Mouse (Mus musculus) hindbrain, embryonic 16.5 days (tissue): ENCODE results near the gene Uhrf2. TPM values are rescaled to one million over a fixed set of nuclear protein-coding genes. Genes with fewer than 3 reads are reported as not detected.
A peak's percentile ranks its signal among the peaks of the same experiment; 100 is the strongest.

Experiments used
- ATAC-seq: fragments of 200-750 bp; cut with Nextera tagmentation; 2 replicates; pipeline ENCODE4 v1.8.0; 2017; ENCODE audit warnings: moderate TSS enrichment, moderate library complexity
- H3K27ac ChIP-seq: fragments of 300-500 bp; sonication (generic); 2 replicates; pipeline ENCODE4 v1.5.1; 2014; ENCODE audit warnings: low read depth, mild to moderate bottlenecking, control low read depth, low read length, moderate library complexity
- H3K27me3 ChIP-seq: fragments of 300-500 bp; sonication (generic); replicated peaks from 2 replicates; pipeline ENCODE4 v1.6.1; 2014; ENCODE audit warnings: low read length; ENCODE audit not compliant: control insufficient read depth, insufficient read depth
- H3K36me3 ChIP-seq: fragments of 300-500 bp; sonication (generic); 2 replicates; pipeline ENCODE4 v1.6.1; 2014; ENCODE audit warnings: mild to moderate bottlenecking, low read length, moderate library complexity, mixed read lengths; ENCODE audit not compliant: control insufficient read depth, insufficient read depth
- H3K4me1 ChIP-seq: fragments of 300-500 bp; sonication (generic); 2 replicates; pipeline ENCODE4 v1.6.1; 2014; ENCODE audit warnings: low read depth, low read length; ENCODE audit not compliant: control insufficient read depth, insufficient read depth
- H3K4me2 ChIP-seq: fragments of 300-500 bp; sonication (generic); 2 replicates; pipeline ENCODE4 v1.6.1; 2014; ENCODE audit warnings: mild to moderate bottlenecking, low read length, control low read depth, moderate library complexity
- H3K4me3 ChIP-seq: fragments of 300-500 bp; sonication (generic); 2 replicates; pipeline ENCODE4 v1.5.1; 2014; ENCODE audit warnings: mild to moderate bottlenecking, low read length, control low read depth, moderate library complexity
- H3K9ac ChIP-seq: fragments of 300-500 bp; sonication (generic); 2 replicates; pipeline ENCODE4 v1.6.1; 2014; ENCODE audit warnings: low read depth, mild to moderate bottlenecking, control low read depth, low read length, moderate library complexity
- H3K9me3 ChIP-seq: fragments of 300-500 bp; sonication (generic); 2 replicates; pipeline ENCODE4 v1.6.1; 2014; ENCODE audit warnings: mild to moderate bottlenecking, low read length, moderate library complexity; ENCODE audit not compliant: control insufficient read depth
- WGBS: fragments of 180-500 bp; shearing (Covaris S2); extraction: QIAGEN DNeasy Blood & Tissue Kit; methylation state at CpG from one replicate; pipeline ENCODE4 v1.1.7; 2014; 5-methylcytosine and 5-hydroxymethylcytosine counted together
- polyA plus RNA-seq: library from polyadenylated mRNA; unstranded; fragments of >200 nt; fragmentation: Nextera tagmentation; extraction: Ambion mirVana; gene quantifications from 2 replicates; pipeline ENCODE4 v1.2.1, GENCODE M21; 2015

Uhrf2 gene
- polyA plus RNA-seq, 1 experiment from 2014 or later, result 40.7 TPM

DNA sequence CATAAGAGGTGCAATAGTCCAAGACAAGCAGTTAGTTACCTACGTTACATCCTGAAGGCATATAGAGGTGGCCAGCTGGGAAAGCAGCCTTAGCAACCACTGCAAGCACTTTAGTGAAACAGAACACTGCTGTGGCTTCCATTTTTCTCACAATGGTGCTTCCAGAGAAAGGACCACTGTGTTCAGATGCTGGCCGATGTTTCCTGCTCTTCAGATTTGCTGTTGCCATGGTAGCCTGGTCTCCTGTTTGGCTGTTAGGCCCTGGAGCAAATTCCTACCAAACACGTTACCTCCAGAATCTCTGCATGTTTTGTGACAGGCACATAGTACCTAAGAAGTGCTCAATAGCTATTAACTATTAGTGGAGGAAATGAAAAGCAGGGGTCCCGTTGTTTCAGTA lies 66.7 kb downstream of the Uhrf2 start:
- 54% methylated on average over 4 of the region's 4 CpGs for WGBS
- Histone ChIP-seq H3K36me3 (peaks cover 25% of the 10 kb centered on the region), H3K4me3 (no peak overlapping the region), H3K9me3 (no peaks in the 10 kb centered on the region; the same call in 1 of the 2 replicates), H3K4me2 (no peak overlapping the region), H3K9ac (no peak overlapping the region), H3K27ac (peak overlapping the region; percentile 23), H3K27me3 (no peaks in the 10 kb centered on the region), H3K4me1 (no peaks in the 10 kb centered on the region)
- peak; percentile 25; the same call in 1 of the 2 replicates for ATAC-seq

DNA sequence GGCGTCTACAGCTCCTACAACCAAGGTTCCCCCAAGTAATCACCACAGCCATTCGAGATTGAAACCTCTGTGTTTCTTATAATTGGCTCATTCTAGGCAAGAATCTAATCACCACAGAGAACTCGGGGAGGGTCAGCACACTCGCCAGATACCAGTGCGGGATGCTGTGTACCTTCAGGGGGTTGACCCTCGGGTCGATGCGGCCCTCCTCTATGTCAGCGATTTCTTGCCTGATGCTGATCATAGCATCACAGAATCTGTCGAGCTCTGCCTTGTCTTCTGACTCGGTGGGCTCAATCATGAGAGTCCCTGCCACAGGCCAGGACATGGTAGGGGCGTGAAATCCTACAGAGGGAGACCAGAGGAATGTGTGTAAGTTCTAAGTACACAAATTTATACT lies 70.3 kb downstream of the Uhrf2 start:
- no peak for ATAC-seq
- no peak overlapping the region for H3K27ac ChIP-seq
- H3K27me3 ChIP-seq, result no peaks in the 10 kb centered on the region
- H3K4me3 ChIP-seq, result no peak overlapping the region
- H3K9me3 ChIP-seq, result no peaks in the 10 kb centered on the region; the same call in 1 of the 2 replicates
- WGBS, result 95% methylated on average over 12 of the region's 12 CpGs
- H3K9ac ChIP-seq, result no peak overlapping the region
- H3K36me3 ChIP-seq, result peaks cover 16% of the 10 kb centered on the region
- H3K4me1 ChIP-seq, result no peaks in the 10 kb centered on the region
- no peak overlapping the region for H3K4me2 ChIP-seq

- Histone ChIP-seq H3K9me3 (no peaks in the 10 kb centered on the region; the same call in 1 of the 2 replicates), H3K4me1 (no peaks in the 10 kb centered on the region; the same call in 1 of the 2 replicates), H3K27me3 (no peaks in the 10 kb centered on the region), H3K4me2 (no peak overlapping the region), H3K36me3 (peaks cover 16% of the 10 kb centered on the region), H3K4me3 (no peak overlapping the region), H3K27ac (no peak overlapping the region), H3K9ac (no peak overlapping the region)
- 88% methylated on average over 6 of the region's 6 CpGs for WGBS
- ATAC-seq, result no peak
Observed at GRCm38 (mm10) chr19:30102620-30103019, 72.3 kb downstream of the Uhrf2 start.

GRCm38 (mm10) chr19:30105045-30105842 lies 74.9 kb downstream of the Uhrf2 start:
- Histone ChIP-seq H3K4me1 (peaks cover 10% of the 10 kb centered on the region), H3K27me3 (no peaks in the 10 kb centered on the region), H3K4me3 (no peak overlapping the region), H3K27ac (no peak overlapping the region), H3K9me3 (no peaks in the 10 kb centered on the region; the same call in 1 of the 2 replicates), H3K36me3 (no peaks in the 10 kb centered on the region), H3K9ac (no peak overlapping the region), H3K4me2 (no peak overlapping the region)
- WGBS, result 91% methylated on average over 6 of the region's 6 CpGs
- ATAC-seq, result no peak

DNA sequence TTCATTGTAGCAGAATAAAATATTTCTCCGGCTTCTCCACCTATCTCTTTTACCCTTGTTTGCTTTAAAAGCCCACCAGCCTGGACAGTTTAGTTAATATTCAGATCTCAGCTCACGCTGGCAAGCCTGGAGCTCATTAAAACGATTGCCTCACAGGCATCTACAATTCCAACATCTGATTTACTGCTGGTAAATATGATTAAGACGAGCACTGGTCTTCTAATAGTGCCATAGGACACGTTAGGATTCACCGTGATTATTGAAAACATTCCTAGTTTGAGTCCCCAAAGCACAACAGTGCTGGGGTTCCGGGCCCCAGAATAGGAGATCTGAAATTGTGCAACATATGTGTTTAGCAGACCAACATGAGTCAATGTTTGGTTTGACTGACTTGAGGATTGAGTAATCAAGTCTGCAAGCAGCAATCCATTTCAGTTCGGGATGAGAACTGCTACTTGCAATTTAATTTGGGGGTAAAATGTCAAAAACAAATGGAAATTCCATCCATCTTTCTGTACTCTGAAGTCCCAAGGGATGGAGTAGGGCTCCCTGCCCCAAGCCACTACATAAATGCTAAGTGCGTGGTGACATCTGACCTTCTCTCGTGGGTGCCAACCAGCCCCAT lies 77.0 kb downstream of the Uhrf2 start:
- H3K4me1 ChIP-seq, result peaks cover 10% of the 10 kb centered on the region
- no peaks in the 10 kb centered on the region for H3K36me3 ChIP-seq
- no peak for ATAC-seq
- no peaks in the 10 kb centered on the region for H3K9me3 ChIP-seq
- 0 out of 2 replicates have a peak overlapping the region, but pooled peaks have one; percentile 29 for H3K27ac ChIP-seq
- no peak overlapping the region for H3K4me3 ChIP-seq
- H3K27me3 ChIP-seq, result no peaks in the 10 kb centered on the region
- no peak overlapping the region for H3K9ac ChIP-seq
- H3K4me2 ChIP-seq, result no peak overlapping the region
- WGBS, result 45% methylated on average over 10 of the region's 10 CpGs

DNA sequence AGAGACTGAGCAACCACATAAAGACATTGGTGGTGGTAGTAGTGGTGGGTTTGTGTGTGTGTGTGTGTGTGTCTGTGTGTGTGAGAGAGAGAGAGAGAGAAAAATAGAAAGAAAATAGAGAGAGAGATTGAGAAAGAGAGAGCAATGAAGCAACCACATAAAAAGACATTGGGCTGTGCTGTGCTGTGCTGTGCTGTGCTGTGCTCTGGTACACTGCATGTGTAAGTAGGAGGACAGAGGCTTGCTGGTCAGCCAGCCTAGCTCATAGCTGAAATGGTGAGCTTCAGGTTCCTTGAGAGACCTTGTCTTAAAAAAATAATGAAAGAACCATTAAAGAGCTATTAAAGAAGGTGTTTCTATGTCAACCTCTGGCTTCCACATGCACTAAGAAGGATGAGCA lies 78.3 kb downstream of the Uhrf2 start:
- H3K27me3 ChIP-seq, result no peaks in the 10 kb centered on the region
- H3K36me3 ChIP-seq, result no peaks in the 10 kb centered on the region
- peak overlapping the region; percentile 40; the same call in 1 of the 2 replicates for H3K27ac ChIP-seq
- H3K9ac ChIP-seq, result no peak overlapping the region
- no peaks in the 10 kb centered on the region for H3K9me3 ChIP-seq
- H3K4me3 ChIP-seq, result no peak overlapping the region
- peaks cover 10% of the 10 kb centered on the region for H3K4me1 ChIP-seq
- H3K4me2 ChIP-seq, result no peak overlapping the region
- no peak; the same call in 1 of the 2 replicates for ATAC-seq

GRCm38 (mm10) chr19:30109122-30109521 lies 78.8 kb downstream of the Uhrf2 start:
- Histone ChIP-seq H3K9me3 (no peaks in the 10 kb centered on the region), H3K27me3 (no peaks in the 10 kb centered on the region), H3K4me3 (no peak overlapping the region), H3K4me2 (no peak overlapping the region), H3K4me1 (peaks cover 10% of the 10 kb centered on the region), H3K9ac (no peak overlapping the region), H3K27ac (peak overlapping the region; percentile 51), H3K36me3 (no peaks in the 10 kb centered on the region)
- 31% methylated on average over 6 of the region's 6 CpGs for WGBS
- ATAC-seq, result peak; percentile 51

- H3K36me3 ChIP-seq, result no peaks in the 10 kb centered on the region
- no peak overlapping the region for H3K4me2 ChIP-seq
- no peak overlapping the region for H3K27ac ChIP-seq
- no peak overlapping the region for H3K4me3 ChIP-seq
- H3K9ac ChIP-seq, result no peak overlapping the region
- H3K27me3 ChIP-seq, result no peaks in the 10 kb centered on the region
- H3K4me1 ChIP-seq, result peaks cover 15% of the 10 kb centered on the region
- no peak for ATAC-seq
- WGBS, result 95% methylated on average over 3 of the region's 3 CpGs
- H3K9me3 ChIP-seq, result no peaks in the 10 kb centered on the region
Observed at GRCm38 (mm10) chr19:30111421-30111820, 81.1 kb downstream of the Uhrf2 start.

DNA sequence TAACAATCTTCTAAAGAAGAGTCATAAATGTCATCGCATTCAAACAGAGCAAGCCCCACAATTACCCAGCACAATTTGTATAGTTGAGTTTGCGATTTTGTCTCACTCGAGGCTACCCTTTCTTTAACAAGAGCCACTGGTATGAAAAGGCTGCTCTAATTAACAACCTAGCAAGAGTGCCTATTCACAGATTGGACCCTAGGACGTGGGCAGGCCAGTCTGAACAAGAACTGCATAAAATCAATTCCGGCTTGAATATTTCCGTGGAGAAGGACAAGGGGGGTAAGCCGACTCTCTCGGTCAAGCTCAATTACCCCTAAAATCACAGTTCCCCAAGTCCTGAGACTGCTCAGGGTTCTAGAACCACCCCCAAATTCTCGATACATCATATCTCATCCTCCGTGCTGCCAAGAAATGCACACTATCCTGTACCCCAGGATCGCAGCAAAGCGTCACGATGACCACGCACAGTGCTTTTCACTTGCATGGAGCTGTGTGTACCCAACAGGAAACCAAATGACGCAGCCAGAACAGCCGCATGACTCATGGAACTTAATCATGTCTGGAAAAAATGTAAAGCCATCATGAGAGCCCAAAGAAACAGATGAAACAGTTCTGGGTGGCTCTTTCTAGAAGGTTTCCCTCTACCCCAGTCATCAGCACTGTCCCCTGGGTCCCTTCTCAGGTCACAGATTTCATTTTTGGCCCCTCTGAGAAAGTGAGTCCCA lies 82.8 kb downstream of the Uhrf2 start:
- 79% methylated on average over 16 of the region's 16 CpGs for WGBS
- H3K27me3 ChIP-seq, result no peaks in the 10 kb centered on the region
- H3K27ac ChIP-seq, result no peak overlapping the region
- peaks cover 30% of the 10 kb centered on the region for H3K4me1 ChIP-seq
- H3K4me3 ChIP-seq, result no peak overlapping the region
- no peaks in the 10 kb centered on the region for H3K9me3 ChIP-seq
- no peak overlapping the region for H3K4me2 ChIP-seq
- no peak overlapping the region for H3K9ac ChIP-seq
- no peaks in the 10 kb centered on the region for H3K36me3 ChIP-seq
- ATAC-seq, result no peak
